Mouse (Mus musculus): Measurements from ENCODE around the gene Mxd1. TPM values are rescaled to one million over a fixed set of nuclear protein-coding genes. Genes with fewer than 3 reads are reported as not detected.

The Mxd1 gene
- total RNA-seq, 2 experiments from 2014 or later: 12.8 to 14.2 TPM

- DNase-seq (ENCODE audit: low spot score in 2 of 2): no peak
Observed at GRCm38 (mm10) chr6:86654270-86654916, 14.6 kb downstream of the Mxd1 start.

GRCm38 (mm10) chr6:86653026-86653425 is 15.9 kb downstream of the Mxd1 start:
- no peak for DNase-seq (ENCODE audit: low spot score in 2 of 2)

DNA sequence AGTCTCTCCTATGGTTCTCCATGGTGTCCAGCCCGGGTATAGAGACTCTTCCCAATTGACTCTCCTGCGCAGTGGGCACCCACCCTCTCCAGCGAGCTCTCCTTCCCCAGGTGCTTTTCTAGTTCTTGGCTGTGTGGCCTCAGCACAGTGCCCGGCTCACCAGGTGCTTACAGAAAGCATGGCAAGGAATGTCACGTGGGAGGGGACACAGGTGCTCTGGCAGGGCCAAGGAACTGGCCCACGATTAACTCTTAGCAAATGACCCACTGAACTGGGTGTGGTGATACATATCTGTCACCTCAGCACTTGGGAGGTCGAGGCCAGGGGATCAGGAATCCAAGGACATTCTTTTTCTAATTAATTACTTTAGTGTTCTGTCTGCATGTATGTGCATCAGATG is 22.8 kb downstream of the Mxd1 start:
- no peak for DNase-seq (ENCODE audit: low spot score in 2 of 2)

DNA sequence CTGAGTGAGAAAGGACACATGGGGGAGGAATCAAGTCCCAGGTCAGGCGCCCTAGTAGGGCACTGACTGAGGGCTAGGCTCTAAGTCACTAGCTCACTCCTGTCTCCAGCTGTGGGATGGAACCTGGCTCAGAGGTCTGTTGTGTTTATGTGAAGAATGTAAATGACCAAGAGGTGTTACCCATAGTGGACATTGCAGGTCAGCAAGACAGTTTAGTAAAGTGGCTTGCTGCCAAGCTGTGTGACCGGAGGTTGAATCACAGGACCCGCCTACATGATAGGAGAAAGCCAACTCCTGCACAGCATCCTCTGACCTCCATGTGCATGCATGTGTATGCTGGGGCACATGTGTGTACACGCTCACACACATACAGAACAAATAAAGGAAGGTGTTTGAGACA is 23.4 kb downstream of the Mxd1 start:
- no peak for DNase-seq (ENCODE audit: low spot score in 2 of 2)

DNA sequence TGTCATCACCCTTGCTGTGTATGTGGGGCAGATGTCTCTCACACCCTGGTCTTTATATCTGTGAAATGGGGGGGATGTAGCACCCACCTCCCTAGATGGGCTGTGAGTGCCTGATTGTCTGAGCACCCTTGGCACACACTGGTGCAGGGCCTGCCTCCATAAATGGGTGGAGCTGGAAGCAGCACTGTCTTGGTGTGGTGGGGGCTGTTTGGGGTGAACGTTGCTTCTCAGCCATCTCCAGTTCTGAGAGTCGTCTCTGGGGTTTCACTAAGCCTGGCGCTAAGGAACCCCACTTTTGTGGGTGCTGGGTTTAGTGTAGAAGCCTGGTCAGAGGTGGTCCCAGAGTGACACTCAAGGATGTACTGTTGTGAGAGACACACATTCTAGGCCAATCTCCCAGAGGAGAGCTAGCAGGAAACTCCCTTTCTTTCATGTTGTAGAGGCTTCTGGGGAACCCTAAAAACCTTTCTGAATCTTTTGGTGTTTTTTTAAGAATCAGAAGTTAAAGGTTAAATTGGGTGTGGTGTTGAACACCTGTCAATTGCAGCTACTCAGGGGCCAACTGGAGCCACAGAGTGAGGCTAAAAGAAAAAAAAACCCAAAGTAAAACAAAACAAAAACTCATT is 24.1 kb downstream of the Mxd1 start:
- DNase-seq (ENCODE audit: low spot score in 2 of 2): no peak

GRCm38 (mm10) chr6:86641716-86642115 is 27.2 kb downstream of the Mxd1 start:
- no peak for DNase-seq (ENCODE audit: low spot score in 2 of 2)

DNA sequence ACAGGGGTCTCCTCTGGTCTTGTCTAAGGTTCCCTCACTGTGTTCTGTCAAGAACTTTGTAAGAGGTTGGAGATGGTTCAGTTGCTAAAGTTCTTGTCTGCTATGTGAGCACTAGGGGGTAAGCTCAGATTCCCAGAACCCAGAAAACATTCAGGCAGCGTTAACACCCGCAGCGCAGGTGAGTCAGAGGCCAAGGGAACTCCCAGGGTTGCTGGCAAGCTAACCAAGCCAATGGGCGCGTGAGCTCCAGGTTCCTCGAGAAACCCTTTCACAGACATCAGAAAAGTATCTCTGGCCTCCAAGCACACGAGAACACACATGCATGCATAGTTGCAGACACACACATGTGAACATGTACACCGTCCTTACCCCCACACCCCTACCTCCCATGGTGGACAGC is 28.2 kb downstream of the Mxd1 start:
- no peak for DNase-seq (ENCODE audit: low spot score in 2 of 2)

- no peak for DNase-seq (ENCODE audit: low spot score in 2 of 2)
Observed at GRCm38 (mm10) chr6:86640161-86640560, 28.8 kb downstream of the Mxd1 start.

GRCm38 (mm10) chr6:86639180-86640160 is 29.5 kb downstream of the Mxd1 start:
- DNase-seq (ENCODE audit: low spot score in 2 of 2): no peak

DNA sequence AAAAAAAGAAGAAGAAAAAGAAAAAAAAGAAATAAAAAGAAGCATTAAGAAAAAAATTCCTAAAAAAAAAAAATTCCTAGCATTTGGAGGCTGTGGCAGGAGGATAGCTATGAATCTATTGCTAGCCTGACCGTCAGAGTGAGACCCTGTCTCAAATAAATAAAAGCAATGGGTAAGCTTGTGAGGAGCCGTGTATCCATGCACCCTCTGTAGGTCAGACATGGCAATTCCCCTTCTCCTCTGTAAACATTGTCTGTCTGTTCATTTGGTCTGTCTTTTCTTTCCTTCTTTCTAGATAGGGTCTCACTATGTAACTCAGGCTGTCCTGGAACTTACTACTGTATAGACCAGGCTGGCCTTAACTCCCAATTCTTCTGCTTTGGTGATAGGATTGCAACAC is 30.5 kb downstream of the Mxd1 start:
- DNase-seq (ENCODE audit: low spot score in 2 of 2): no peak

GRCm38 (mm10) chr6:86637860-86638259 is 31.1 kb downstream of the Mxd1 start:
- no peak for DNase-seq (ENCODE audit: low spot score in 2 of 2)

DNA sequence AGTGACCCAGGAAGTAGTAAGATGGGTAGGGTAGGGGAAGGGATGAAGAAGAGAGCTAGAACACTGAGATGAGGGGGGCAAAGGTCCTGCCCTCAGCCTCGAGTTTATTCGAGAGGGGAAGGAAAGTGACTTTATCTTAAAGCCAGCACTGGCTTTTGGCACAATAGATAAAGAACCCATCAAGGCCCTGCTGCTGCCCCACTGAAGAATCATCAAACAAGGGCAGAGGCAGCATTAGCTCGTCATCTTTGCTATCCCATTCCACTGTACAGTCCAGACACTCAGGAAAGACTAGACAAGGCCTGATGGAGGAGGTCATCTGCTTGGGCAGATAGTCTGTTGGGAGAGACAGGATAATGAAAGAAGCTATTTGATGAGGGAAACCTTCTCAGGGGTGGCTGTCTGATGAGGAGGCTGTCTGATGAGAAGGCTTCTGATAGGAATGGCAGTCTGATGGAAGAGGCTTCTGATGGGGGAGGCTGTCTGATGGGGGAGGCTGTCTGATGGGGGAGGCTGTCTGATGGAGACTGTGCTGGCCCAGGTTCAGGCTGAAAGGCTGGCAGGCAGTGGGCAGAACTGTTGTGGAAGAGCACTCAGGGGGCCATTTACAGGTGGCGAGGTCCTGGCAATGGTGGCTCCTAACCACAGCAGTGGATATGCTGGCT is 31.7 kb downstream of the Mxd1 start:
- no peak for DNase-seq (ENCODE audit: low spot score in 2 of 2)

DNA sequence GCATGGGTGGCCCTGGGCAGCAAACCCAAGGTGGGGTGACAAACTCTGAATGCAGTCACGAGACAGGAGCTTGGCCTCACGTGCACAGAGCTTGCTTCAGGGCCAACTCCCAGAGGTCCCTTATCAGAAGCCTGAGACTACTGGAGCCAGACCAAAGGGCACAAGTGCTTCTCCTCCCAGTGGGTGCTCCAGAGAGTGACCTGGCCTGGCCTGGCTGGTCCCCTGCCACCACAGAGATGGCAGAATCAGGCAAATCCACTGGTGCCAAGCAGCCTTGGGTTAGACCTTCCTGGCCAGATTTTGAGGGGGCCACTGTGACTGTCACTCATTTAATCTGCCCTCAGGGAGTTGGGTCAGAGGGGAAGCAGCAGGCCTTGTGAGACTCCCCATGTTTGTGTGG is 32.5 kb downstream of the Mxd1 start:
- peak in 1 of 2 experiments; percentile 30 for DNase-seq (ENCODE audit: low spot score in 2 of 2)

GRCm38 (mm10) chr6:86630141-86630540 is 38.8 kb downstream of the Mxd1 start:
- DNase-seq (ENCODE audit: low spot score in 2 of 2): no peak

GRCm38 (mm10) chr6:86627946-86628345 is 41.0 kb downstream of the Mxd1 start, which contains the start of gene Asprv1:
Gene Asprv1, plus strand, starts transcription at chr6:86628164.
- no peak for DNase-seq (ENCODE audit: low spot score in 2 of 2)

- no peak for DNase-seq (ENCODE audit: low spot score in 2 of 2)
Observed at GRCm38 (mm10) chr6:86624074-86625030, 44.6 kb downstream of the Mxd1 start.

DNA sequence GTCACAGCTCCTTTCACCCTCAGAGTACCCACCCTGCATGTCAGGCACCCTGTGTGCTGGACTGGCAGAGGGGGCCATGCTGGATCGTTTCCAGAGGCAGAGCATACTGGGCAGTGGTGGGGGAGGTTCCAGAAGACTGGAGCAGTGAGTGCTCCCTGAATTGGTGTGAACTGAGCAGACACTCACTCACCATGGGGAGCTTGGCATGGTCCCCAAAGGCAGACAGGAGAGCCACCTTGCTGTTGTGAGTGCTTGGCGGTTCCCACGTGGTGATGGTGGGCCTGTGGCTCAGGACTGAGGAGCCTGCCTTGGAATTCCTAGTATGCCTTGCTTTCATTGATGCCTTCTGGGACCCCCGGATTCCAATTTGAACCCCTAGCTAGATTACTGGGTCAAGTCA is 45.8 kb downstream of the Mxd1 start:
- DNase-seq (ENCODE audit: low spot score in 2 of 2): no peak

- DNase-seq (ENCODE audit: low spot score in 2 of 2): no peak
Observed at GRCm38 (mm10) chr6:86615301-86615700, 53.7 kb downstream of the Mxd1 start.

- DNase-seq (ENCODE audit: low spot score in 2 of 2): no peak
Observed at GRCm38 (mm10) chr6:86610714-86611113, 58.2 kb downstream of the Mxd1 start.

GRCm38 (mm10) chr6:86609235-86609634 is 59.7 kb downstream of the Mxd1 start:
- DNase-seq (ENCODE audit: low spot score in 2 of 2): no peak
